Mouse (Mus musculus): ENCODE results near the gene Slc16a1.
A peak's percentile ranks its signal among the peaks of the same experiment; 100 is the strongest.
"Not testable (repeated sequence)": the region's sequence is repeated elsewhere in the genome, so short reads cannot be mapped to it uniquely, and the experiment has no call there.

The Slc16a1 gene

GRCm38 (mm10) chr3:104674329-104675220, 36.1 kb downstream of the Slc16a1 start:
- peak; percentile 76 to 88 for DNase-seq

- peak; percentile 84 to 86 for DNase-seq
Measured at GRCm38 (mm10) chr3:104675258-104675851, 36.9 kb downstream of the Slc16a1 start.

- peak; percentile 85 to 94 for DNase-seq
Measured at GRCm38 (mm10) chr3:104677781-104678180, 39.3 kb downstream of the Slc16a1 start.

- DNase-seq = no peak
Measured at GRCm38 (mm10) chr3:104678826-104679225, 40.4 kb downstream of the Slc16a1 start.

- DNase-seq = peak; percentile 61 to 65
Measured at GRCm38 (mm10) chr3:104682671-104683504, 44.4 kb downstream of the Slc16a1 start.

GRCm38 (mm10) chr3:104700751-104701335, 62.4 kb downstream of the Slc16a1 start:
- peak; percentile 79 to 86 for DNase-seq

- peak in 1 of 2 experiments; percentile 27 for DNase-seq
Measured at GRCm38 (mm10) chr3:104701761-104702160, 63.3 kb downstream of the Slc16a1 start.

GRCm38 (mm10) chr3:104703941-104704340, 65.5 kb downstream of the Slc16a1 start:
- DNase-seq = no peak

GRCm38 (mm10) chr3:104706446-104706845, 68.0 kb downstream of the Slc16a1 start:
- DNase-seq = no peak

GRCm38 (mm10) chr3:104706951-104707771, 68.7 kb downstream of the Slc16a1 start:
- not testable (repeated sequence) for DNase-seq

GRCm38 (mm10) chr3:104707772-104708144, 69.3 kb downstream of the Slc16a1 start:
- not testable (repeated sequence) for DNase-seq

Data from kidney, postnatal 25 days (tissue).